Mouse (Mus musculus) C2C12 (cell line): Measurements from ENCODE around the gene Dynlrb2.

Experiments
- CEBPB ChIP-seq: IDR thresholded peaks from one replicate; pipeline ENCODE4 v1.6.1; 2011; ENCODE audit warnings: low read depth, mild to moderate bottlenecking, control low read depth, moderate library complexity
- CTCF ChIP-seq: IDR thresholded peaks from one replicate; pipeline ENCODE4 v1.5.1; 2011; ENCODE audit not compliant: control insufficient read depth, insufficient read depth, insufficient read length
- FOSL1 ChIP-seq: IDR thresholded peaks from one replicate; pipeline ENCODE4 v1.8.0; 2011; ENCODE audit warnings: mild to moderate bottlenecking, low read length; ENCODE audit not compliant: poor library complexity, insufficient read depth, severe bottlenecking
- USF1 ChIP-seq: IDR thresholded peaks from one replicate; pipeline ENCODE4 v1.6.1; 2011; ENCODE audit warnings: low read depth, mild to moderate bottlenecking, control low read depth, moderate library complexity

DNA sequence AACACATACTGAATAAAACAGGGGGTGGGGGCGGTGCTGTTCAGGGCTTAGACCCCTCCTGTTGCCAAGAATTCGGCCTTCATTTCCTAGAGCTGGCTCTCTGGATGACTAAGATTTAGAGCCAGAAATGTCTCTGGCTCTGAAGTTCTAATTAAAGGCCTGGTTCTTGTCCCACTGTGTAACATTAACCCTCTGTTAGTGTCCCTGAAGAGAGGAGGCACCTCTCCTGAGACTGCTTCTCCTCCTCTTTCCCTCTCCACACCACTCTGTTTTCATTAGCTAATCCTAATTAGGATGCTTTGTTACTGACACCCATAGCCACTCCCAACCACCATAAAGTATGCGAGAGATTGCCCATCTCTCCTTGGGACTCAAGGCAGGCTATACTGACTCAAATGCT, 22.0 kb upstream of the Dynlrb2 start:
- TF ChIP-seq CTCF (no peak), CEBPB (no peak), USF1 (no peak), FOSL1 (no peak)
